Mouse (Mus musculus): ENCODE results near the gene Pfkm. TPM values are rescaled to one million over a fixed set of nuclear protein-coding genes. Genes with fewer than 3 reads are reported as not detected.

Pfkm gene
- total RNA-seq, 2 experiments from 2014 or later: 3.1 to 4.7 TPM

GRCm38 (mm10) chr15:98096957-98097356, 4.6 kb downstream of the Pfkm start:
- ATAC-seq (ENCODE audit: poor library complexity, severe bottlenecking): no peak

- ATAC-seq (ENCODE audit: poor library complexity, severe bottlenecking): no peak
Measured at GRCm38 (mm10) chr15:98098519-98098918, 6.1 kb downstream of the Pfkm start.

GRCm38 (mm10) chr15:98102401-98102800, 10.0 kb downstream of the Pfkm start:
- no peak for ATAC-seq (ENCODE audit: poor library complexity, severe bottlenecking)

GRCm38 (mm10) chr15:98106506-98106905, 14.1 kb downstream of the Pfkm start:
- no peak for ATAC-seq (ENCODE audit: poor library complexity, severe bottlenecking)

- no peak for ATAC-seq (ENCODE audit: poor library complexity, severe bottlenecking)
Measured at GRCm38 (mm10) chr15:98107230-98107629, 14.8 kb downstream of the Pfkm start.

- ATAC-seq (ENCODE audit: poor library complexity, severe bottlenecking): no peak
Measured at GRCm38 (mm10) chr15:98107703-98108296, 15.4 kb downstream of the Pfkm start.

- ATAC-seq (ENCODE audit: poor library complexity, severe bottlenecking): peak; percentile 98
Measured at GRCm38 (mm10) chr15:98108297-98109152, 16.1 kb downstream of the Pfkm start.

GRCm38 (mm10) chr15:98111791-98112190, 19.4 kb downstream of the Pfkm start:
- ATAC-seq (ENCODE audit: poor library complexity, severe bottlenecking): no peak

GRCm38 (mm10) chr15:98114098-98114851, 21.9 kb downstream of the Pfkm start:
- ATAC-seq (ENCODE audit: poor library complexity, severe bottlenecking): no peak

- no peak for ATAC-seq (ENCODE audit: poor library complexity, severe bottlenecking)
Measured at GRCm38 (mm10) chr15:98114852-98115778, 22.7 kb downstream of the Pfkm start.

- ATAC-seq (ENCODE audit: poor library complexity, severe bottlenecking): no peak
Measured at GRCm38 (mm10) chr15:98115779-98116163, 23.4 kb downstream of the Pfkm start.

- ATAC-seq (ENCODE audit: poor library complexity, severe bottlenecking): no peak
Measured at GRCm38 (mm10) chr15:98116287-98116686, 23.9 kb downstream of the Pfkm start.

GRCm38 (mm10) chr15:98119363-98119762, 27.0 kb downstream of the Pfkm start:
- ATAC-seq (ENCODE audit: poor library complexity, severe bottlenecking): no peak

- ATAC-seq (ENCODE audit: poor library complexity, severe bottlenecking): no peak
Measured at GRCm38 (mm10) chr15:98120831-98121230, 28.4 kb downstream of the Pfkm start.

GRCm38 (mm10) chr15:98131001-98131400, 38.6 kb downstream of the Pfkm start:
- ATAC-seq (ENCODE audit: poor library complexity, severe bottlenecking): no peak

- no peak for ATAC-seq (ENCODE audit: poor library complexity, severe bottlenecking)
Measured at GRCm38 (mm10) chr15:98131451-98131850, 39.1 kb downstream of the Pfkm start.

- no peak for ATAC-seq (ENCODE audit: poor library complexity, severe bottlenecking)
Measured at GRCm38 (mm10) chr15:98131942-98132655, 39.7 kb downstream of the Pfkm start.

GRCm38 (mm10) chr15:98133471-98133870, 41.1 kb downstream of the Pfkm start:
- ATAC-seq (ENCODE audit: poor library complexity, severe bottlenecking): no peak

GRCm38 (mm10) chr15:98134034-98134433, 41.6 kb downstream of the Pfkm start:
- no peak for ATAC-seq (ENCODE audit: poor library complexity, severe bottlenecking)

- ATAC-seq (ENCODE audit: poor library complexity, severe bottlenecking): no peak
Measured at GRCm38 (mm10) chr15:98134666-98135065, 42.3 kb downstream of the Pfkm start.
